24 mouse cellular contexts compared by ENCODE assay signal in genomic region chr7:122566011-122566410, GRCm38 (mm10).
"Had no signal": no experiment of that assay in that cellular context is flagged by ENCODE, and none has a peak within 500 bp of the region (broad histone marks: within the 10 kb centered on the region; RNA-seq: fewer than 3 reads in every experiment).

No protein-coding gene starts in this region.

- H3K36me3 ChIP-seq: heart, embryonic 10.5 days; heart, embryonic 12.5 days; hindbrain, embryonic 10.5 days; hindbrain, embryonic 12.5 days; intestine, embryonic 15.5 days; limb, embryonic 13.5 days; limb, embryonic 15.5 days; liver, embryonic 12.5 days had no signal

- ATAC-seq: hindbrain, embryonic 16.5 days; inflammation-experienced regulatory T-cells, adult 6 months; intestine, embryonic 15.5 days; intestine, postnatal 0 days; liver, embryonic 12.5 days had no signal

- H3K9me3 ChIP-seq: heart, embryonic 10.5 days; heart, embryonic 12.5 days; hindbrain, embryonic 10.5 days; hindbrain, embryonic 12.5 days; intestine, embryonic 15.5 days; limb, embryonic 13.5 days; limb, embryonic 15.5 days; liver, embryonic 12.5 days had no signal

- H3K9ac ChIP-seq: heart, embryonic 12.5 days; hindbrain, embryonic 12.5 days; hindbrain, embryonic 14.5 days; intestine, embryonic 15.5 days; limb, embryonic 13.5 days; limb, embryonic 15.5 days; liver, embryonic 12.5 days had no signal

- H3K4me3 ChIP-seq: gastrocnemius, adult 2 months; heart, embryonic 10.5 days; heart, embryonic 12.5 days; hindbrain, embryonic 10.5 days; hindbrain, embryonic 12.5 days; intestine, embryonic 15.5 days; left cerebral cortex, adult 2 months; limb, embryonic 13.5 days; limb, embryonic 15.5 days; liver, embryonic 12.5 days had no signal

- H3K4me2 ChIP-seq: heart, embryonic 12.5 days; hindbrain, embryonic 12.5 days; hindbrain, embryonic 14.5 days; intestine, embryonic 15.5 days; limb, embryonic 13.5 days; limb, embryonic 15.5 days; liver, embryonic 12.5 days had no signal

- H3K27ac ChIP-seq: gastrocnemius, adult 2 months; heart, embryonic 10.5 days; hindbrain, embryonic 10.5 days; hindbrain, embryonic 12.5 days; hindbrain, embryonic 14.5 days; intestine, embryonic 15.5 days; left cerebral cortex, adult 2 months; limb, embryonic 13.5 days; limb, embryonic 15.5 days; liver, embryonic 12.5 days had no signal

- DNase-seq: gastrocnemius, adult 2 months; gastrocnemius, postnatal 10 days; gastrocnemius, postnatal 25 days; heart, adult 18-20 months; heart, postnatal 10 days; heart, postnatal 4 days; kidney, postnatal 10 days; kidney, postnatal 25 days; kidney, postnatal 4 days; layer of hippocampus, adult 9-11 months; left cerebral cortex, postnatal 4 days had no signal

- H3K4me1 ChIP-seq: hindbrain, embryonic 10.5 days; hindbrain, embryonic 12.5 days; intestine, embryonic 15.5 days; limb, embryonic 13.5 days; limb, embryonic 15.5 days; liver, embryonic 12.5 days had no signal

- H3K27me3 ChIP-seq: heart, embryonic 12.5 days; hindbrain, embryonic 12.5 days; intestine, embryonic 15.5 days; limb, embryonic 13.5 days; limb, embryonic 15.5 days; liver, embryonic 12.5 days had no signal
